Mouse (Mus musculus) CH12.LX (cell line): ENCODE data around the gene Cfap300.

Experiments used
- CTCF ChIP-seq, 2 experiments: IDR thresholded peaks in 1 of 2; conservative IDR thresholded peaks in 1 of 2; 2 replicates each; pipeline ENCODE4 v1.5.1; 2011 to 2012; ENCODE audit warnings: low read depth in 2 of 2, low read length in 2 of 2, improper control_type of control experiment in 1 of 2, inconsistent platforms in 1 of 2, mild to moderate bottlenecking in 1 of 2, moderate library complexity in 1 of 2
- EP300 ChIP-seq: IDR thresholded peaks from 2 replicates; pipeline ENCODE4 v1.6.1; 2011; ENCODE audit warnings: low read length, improper control_type of control experiment
- MAX ChIP-seq: IDR thresholded peaks from 2 replicates; pipeline ENCODE4 v1.6.1; 2011; ENCODE audit warnings: low read length, improper control_type of control experiment
- TCF12 ChIP-seq: IDR thresholded peaks from 2 replicates; pipeline ENCODE4 v1.6.1; 2014; ENCODE audit warnings: low read depth, mild to moderate bottlenecking, inconsistent platforms, low read length, improper control_type of control experiment
- ZMIZ1 ChIP-seq: IDR thresholded peaks from 2 replicates; pipeline ENCODE4 v1.6.1; 2012; ENCODE audit warnings: low read depth, mild to moderate bottlenecking, inconsistent platforms, low read length, improper control_type of control experiment
- ZNF384 ChIP-seq: IDR thresholded peaks from 2 replicates; pipeline ENCODE4 v1.6.1; 2012; ENCODE audit warnings: low read depth, low read length, improper control_type of control experiment, inconsistent platforms

GRCm38 (mm10) chr9:7990897-7991296, 51.7 kb downstream of the Cfap300 start:
- TF ChIP-seq ZNF384, result no peak
- TF ChIP-seq CTCF (conservative IDR thresholded peaks at IDR 0.05 in 1 of 2, IDR thresholded peaks at IDR 0.05 in 1 of 2; ENCODE audit: low read depth in 2 of 2, low read length in 2 of 2), result no peak
- TF ChIP-seq EP300, result no peak
- no peak for TF ChIP-seq TCF12
- no peak for TF ChIP-seq ZMIZ1
- no peak for TF ChIP-seq MAX
